Mouse (Mus musculus) yolk sac, embryonic 10.5 days (tissue): ENCODE data around the gene Rnf216.

Experiments used
- DNase-seq: peaks from one replicate; pipeline ENCODE4 v3.0.0-alpha.2; 2017; ENCODE audit warnings: low spot score

The Rnf216 gene

DNA sequence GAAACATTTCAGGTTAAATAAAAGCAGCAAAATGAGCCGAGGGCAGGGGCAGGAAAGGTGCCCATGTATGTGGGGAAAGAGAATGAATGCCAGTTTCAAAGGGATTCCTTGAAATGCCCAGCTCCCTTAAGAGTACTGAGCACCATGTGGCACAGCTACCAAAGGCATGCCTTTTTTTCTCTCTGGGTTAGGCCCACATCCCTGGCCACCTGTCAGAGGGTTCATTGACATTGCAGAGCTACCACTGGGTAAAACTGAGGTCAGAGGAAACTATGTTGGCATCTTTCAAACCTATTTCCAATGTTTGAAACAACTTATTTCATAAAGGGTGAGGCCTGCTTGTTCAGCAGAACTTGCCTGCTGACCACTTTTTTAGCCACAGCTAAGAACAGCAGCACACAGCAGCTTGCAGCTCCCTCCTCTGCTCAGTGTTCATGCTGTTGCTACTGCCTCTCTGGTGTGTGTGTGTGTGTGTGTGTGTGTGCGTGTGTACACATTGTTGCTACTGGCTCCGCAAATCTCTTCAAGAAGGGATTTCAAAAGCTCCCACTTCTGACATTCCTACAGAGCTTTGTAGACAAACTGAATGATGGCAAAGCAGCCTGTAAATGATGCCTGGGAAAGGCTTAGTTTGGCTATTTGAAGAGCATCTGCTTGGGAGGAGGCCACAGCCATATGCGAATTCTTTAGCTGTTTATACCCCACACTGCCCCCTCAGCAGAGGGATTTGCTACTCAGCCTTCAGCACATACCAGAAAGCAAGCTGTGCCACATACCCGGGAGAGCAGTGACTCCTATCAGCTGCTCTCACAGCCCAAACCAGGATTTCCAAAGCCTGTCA is 59.4 kb downstream of the Rnf216 start:
- DNase-seq = peak; percentile 57

GRCm38 (mm10) chr5:143052677-143053076 is 60.1 kb downstream of the Rnf216 start:
- no peak for DNase-seq

DNA sequence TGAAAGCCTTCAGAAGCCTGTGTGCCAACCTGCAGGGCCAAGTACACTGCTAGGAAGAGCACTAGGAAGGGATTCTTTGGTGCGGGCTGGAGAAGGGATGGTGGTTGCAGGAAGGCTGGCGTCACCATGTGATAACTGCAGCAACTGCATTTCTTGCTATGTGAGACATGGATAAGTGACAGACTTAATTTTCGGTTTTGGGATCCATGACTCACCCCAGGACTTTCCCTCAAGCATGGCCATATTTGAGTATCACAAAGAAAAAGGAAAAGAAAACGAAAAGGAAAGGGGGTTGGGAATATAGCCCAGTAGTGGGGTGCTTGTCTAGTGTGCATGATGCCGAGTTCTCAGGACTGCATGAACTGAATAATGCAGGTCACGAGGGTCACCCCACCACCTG is 60.9 kb downstream of the Rnf216 start:
- no peak for DNase-seq

GRCm38 (mm10) chr5:143050273-143050672 is 62.5 kb downstream of the Rnf216 start:
- no peak for DNase-seq

- no peak for DNase-seq
Observed at GRCm38 (mm10) chr5:143049746-143050145, 63.0 kb downstream of the Rnf216 start.

DNA sequence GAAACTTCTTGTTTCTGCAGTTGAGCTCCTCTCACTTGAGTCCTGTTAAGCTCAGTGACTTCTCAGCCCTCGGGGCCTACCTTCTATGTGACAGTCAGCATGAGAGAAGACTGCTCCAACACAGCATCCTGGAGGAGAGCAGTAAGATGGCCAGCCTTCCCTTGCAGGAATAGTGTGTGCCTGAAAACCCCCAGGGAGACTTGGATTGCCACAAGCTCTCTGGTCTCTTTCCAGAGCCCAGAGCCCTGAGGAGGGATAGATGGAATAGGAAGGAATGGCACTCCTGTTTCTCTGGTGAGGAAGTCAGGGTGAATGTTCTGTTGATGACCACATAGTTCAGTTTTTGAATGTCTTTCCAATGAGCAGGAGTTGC is 63.8 kb downstream of the Rnf216 start:
- no peak for DNase-seq

DNA sequence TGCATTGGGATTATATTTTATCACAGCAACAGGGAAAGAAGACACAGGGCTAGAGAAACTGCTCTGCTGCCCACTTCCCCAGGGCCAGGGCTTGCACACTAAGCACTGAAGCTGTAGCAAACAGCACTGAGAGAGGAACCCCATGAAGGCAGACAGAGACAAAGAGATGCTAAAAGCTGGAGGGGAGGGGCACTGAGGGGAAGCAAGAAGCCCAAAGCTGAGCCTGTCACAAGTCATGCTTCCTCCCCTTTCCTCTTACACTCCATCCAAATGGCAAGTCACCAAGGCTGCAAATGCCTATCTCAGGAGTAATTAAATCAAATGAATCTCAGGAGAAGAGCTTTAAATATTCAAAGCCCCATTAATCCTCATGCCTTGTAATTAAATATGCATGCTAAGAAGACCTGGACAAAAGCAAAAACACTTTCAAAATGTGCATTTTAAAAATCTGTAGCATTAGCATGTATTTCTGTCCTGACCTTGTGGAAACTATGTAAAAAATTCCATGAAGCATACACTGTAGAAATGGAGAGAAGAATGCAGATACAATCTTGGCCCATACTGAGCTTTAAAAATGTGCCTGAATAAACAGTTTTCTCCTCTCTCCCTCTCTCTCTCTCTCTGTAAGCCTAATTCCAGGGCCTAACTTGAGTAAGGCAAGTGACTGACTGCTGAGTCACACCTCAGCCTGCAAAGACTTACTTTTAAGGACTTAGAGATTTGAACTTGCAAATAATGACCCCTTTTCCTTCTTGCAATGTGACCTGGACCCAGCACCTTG is 64.4 kb downstream of the Rnf216 start:
- peak; percentile 19 for DNase-seq

- no peak for DNase-seq
Observed at GRCm38 (mm10) chr5:143047586-143047985, 65.2 kb downstream of the Rnf216 start.

- DNase-seq = no peak
Observed at GRCm38 (mm10) chr5:143043902-143044301, 68.9 kb downstream of the Rnf216 start.

DNA sequence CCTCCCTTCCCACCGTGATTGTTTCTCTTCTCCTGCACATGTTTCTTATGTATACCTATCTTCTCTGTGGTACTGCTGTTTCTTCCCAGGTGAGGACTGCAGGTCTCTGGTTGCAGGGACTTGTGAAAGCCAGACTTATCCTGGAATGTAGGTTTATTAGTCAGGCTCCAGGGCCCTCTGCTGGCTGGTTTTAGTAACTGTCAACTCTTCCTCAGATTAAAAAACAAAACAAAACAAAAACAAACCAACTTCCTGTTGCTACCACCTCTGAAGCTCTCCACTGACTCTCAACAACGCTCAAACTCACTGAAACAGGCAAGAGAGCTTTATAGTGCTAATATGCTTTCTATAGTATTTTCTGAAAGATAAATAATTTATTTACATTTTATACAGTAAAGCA is 69.5 kb downstream of the Rnf216 start:
- no peak for DNase-seq

GRCm38 (mm10) chr5:143038794-143039193 is 74.0 kb downstream of the Rnf216 start:
- no peak for DNase-seq

GRCm38 (mm10) chr5:143037201-143037600 is 75.6 kb downstream of the Rnf216 start:
- peak; percentile 52 for DNase-seq

DNA sequence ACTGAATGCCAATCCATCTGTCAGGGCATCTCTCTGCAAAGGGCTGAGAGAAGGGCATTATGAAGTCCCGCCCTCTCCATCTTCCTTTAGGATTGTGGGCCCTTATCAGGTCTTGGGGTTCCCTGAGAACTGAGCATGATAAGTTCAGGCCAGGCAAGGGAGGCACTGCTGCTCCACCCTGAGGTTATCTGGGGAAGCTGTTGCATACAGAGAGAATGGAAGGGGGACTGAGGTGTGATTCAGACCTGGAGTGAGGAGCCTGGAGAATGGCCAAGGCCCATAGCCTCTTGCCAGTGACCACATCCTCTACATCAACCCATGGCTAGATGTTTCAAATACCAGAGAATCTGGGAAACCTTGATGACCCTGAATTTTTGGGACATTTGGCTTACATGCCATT is 76.7 kb downstream of the Rnf216 start:
- DNase-seq = no peak

- no peak for DNase-seq
Observed at GRCm38 (mm10) chr5:143035271-143035670, 77.5 kb downstream of the Rnf216 start.

- no peak for DNase-seq
Observed at GRCm38 (mm10) chr5:143034108-143034507, 78.7 kb downstream of the Rnf216 start.

GRCm38 (mm10) chr5:143033277-143033676 is 79.5 kb downstream of the Rnf216 start:
- DNase-seq = no peak

DNA sequence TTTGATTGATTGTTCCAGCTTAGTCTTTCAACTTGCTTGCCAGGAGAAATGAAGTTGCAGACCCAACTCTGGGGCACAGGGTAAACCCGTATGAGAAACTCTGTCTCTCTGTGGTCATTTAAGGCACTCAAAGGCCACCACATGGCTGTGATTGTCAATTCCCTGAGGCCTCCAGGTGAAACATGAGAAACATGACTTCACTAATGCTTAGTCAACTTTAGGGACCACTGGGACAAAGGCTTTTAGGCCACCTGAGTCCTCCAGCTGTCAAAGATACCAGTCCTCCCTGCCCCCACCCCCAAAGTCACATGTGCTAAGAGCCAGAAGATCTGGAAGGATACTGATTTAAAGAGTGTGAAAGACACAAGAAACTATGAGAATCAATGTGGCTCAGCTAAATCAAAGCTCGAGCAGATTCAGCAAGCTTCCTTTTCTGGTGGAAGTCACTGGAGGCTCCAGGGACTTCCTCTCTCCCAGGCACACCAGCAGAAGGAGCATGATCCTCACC is 80.1 kb downstream of the Rnf216 start:
- no peak for DNase-seq

DNA sequence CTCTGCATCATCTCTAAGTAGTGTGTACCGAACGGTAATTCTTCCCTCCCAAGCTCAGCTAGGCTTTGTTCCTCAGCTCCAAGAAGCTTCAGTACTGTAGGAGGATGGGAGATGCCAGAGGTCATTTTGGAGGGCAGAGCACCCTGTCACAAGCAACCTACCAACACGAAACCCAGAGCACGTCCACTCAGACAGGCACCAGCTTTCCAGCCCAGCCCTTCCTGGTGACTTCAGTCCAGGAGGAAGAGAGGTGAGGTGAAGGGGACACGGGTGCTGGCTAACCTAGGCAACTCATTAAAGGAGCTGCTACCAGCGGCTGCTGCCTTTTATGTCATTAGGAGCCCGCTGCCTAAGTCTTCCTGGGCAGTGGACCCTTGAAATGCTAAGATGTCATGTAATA is 81.1 kb downstream of the Rnf216 start:
- no peak for DNase-seq

DNA sequence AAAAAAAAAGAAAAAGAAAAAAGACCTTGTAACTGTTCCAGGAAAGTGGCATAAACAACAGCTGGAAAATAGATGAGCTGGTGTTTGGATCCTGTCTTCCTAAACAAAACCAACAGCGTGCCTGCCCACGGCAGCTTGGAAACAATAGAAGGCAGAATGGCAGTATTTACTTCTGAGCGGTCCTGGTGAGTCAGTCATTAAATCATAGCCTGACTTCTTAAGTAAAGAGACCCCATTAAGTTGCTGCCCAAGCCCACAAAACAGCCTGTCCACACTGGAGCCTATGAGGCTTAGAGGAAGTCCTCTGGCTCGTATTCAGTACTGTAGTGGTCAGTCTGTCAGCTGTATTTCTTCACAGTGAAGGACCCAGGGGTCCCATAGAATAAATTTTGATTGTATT is 81.6 kb downstream of the Rnf216 start:
- DNase-seq = no peak

DNA sequence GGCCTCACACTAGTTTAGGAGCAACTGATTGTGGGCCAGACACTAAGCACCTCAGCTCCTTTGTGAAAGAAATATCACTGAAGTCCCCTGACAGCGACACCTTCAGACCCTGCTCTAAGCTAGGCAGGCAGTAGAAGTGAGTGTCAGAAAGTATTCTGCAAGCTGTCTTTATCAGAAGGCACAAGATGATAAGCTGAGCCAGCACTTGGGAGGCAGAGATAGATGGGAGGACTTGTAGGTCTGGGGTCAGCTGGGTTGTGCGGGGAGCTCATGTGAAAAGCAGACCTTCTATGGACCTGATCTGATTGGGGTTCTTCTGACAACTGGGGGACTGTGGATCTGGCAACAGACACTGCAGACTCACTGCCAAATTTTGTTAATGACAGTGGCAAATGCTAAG is 88.9 kb downstream of the Rnf216 start:
- no peak for DNase-seq

GRCm38 (mm10) chr5:143022956-143023355 is 89.8 kb downstream of the Rnf216 start:
- DNase-seq = no peak

- DNase-seq = no peak
Observed at GRCm38 (mm10) chr5:143017401-143017800, 95.4 kb downstream of the Rnf216 start.

- no peak for DNase-seq
Observed at GRCm38 (mm10) chr5:143009383-143009782, 103.4 kb downstream of the Rnf216 start.
